Mouse (Mus musculus) CH12.LX (cell line): Measurements from ENCODE around the gene Lpcat2b. TPM values are rescaled to one million over a fixed set of nuclear protein-coding genes. Genes with fewer than 3 reads are reported as not detected.

Source experiments
- DNase-seq: peaks from one replicate; pipeline ENCODE4 v3.0.0-alpha.2; 2013; ENCODE audit errors: extremely low read depth
- H3K27ac ChIP-seq: 2 replicates; pipeline ENCODE4 v1.5.1; 2012; ENCODE audit warnings: low read depth, mild to moderate bottlenecking, control low read depth, moderate library complexity; ENCODE audit not compliant: insufficient read depth
- H3K27me3 ChIP-seq: replicated peaks from 2 replicates; pipeline ENCODE3; 2012; ENCODE audit warnings: inconsistent platforms
- H3K36me3 ChIP-seq, 2 experiments: replicated peaks in 1 of 2; 2 replicates each; pipeline versions ENCODE3 to v1.6.1; 2012; ENCODE audit warnings: inconsistent platforms in 1 of 2, low read length in 1 of 2, mild to moderate bottlenecking in 1 of 2, mixed read lengths in 1 of 2, moderate library complexity in 1 of 2; ENCODE audit not compliant: control insufficient read depth in 1 of 2, insufficient read depth in 1 of 2
- H3K4me1 ChIP-seq, 2 experiments: 2 replicates each; pipeline ENCODE4 v1.6.1; 2012; ENCODE audit warnings: inconsistent platforms in 1 of 2, moderate library complexity in 1 of 2; ENCODE audit not compliant: insufficient read depth in 2 of 2, control insufficient read depth in 1 of 2
- H3K4me2 ChIP-seq: 2 replicates; pipeline ENCODE4 v1.6.1; 2012; ENCODE audit warnings: low read depth, mild to moderate bottlenecking, control low read depth; ENCODE audit not compliant: poor library complexity, insufficient read depth, severe bottlenecking
- H3K4me3 ChIP-seq, 3 experiments: fragments of 150-350 bp in 1 of 3; sonication (generic) in 1 of 3; replicated peaks in 1 of 3; 2 replicates each; pipeline versions ENCODE3 to v1.5.1; 2011 to 2012; ENCODE audit warnings: low read depth in 2 of 3, low read length in 2 of 3, mild to moderate bottlenecking in 2 of 3, moderate library complexity in 2 of 3, control low read depth in 1 of 3, improper control_type of control experiment in 1 of 3, inconsistent platforms in 1 of 3, mixed read lengths in 1 of 3; ENCODE audit not compliant: poor library complexity in 1 of 3
- H3K79me2 ChIP-seq: replicated peaks from 2 replicates; pipeline ENCODE4 v1.6.1; 2012; ENCODE audit warnings: mild to moderate bottlenecking, moderate library complexity; ENCODE audit not compliant: control insufficient read depth, poor library complexity, insufficient read depth, severe bottlenecking; ENCODE audit errors: extremely low read depth
- H3K9ac ChIP-seq: 2 replicates; pipeline ENCODE4 v1.6.1; 2012; ENCODE audit warnings: low read depth, mild to moderate bottlenecking, control low read depth, moderate library complexity; ENCODE audit not compliant: insufficient read depth
- H3K9me3 ChIP-seq: replicated peaks from 2 replicates; pipeline ENCODE3; 2012; ENCODE audit warnings: low read length, inconsistent platforms, mixed read lengths
- CHD2 ChIP-seq: IDR thresholded peaks from 2 replicates; pipeline ENCODE4 v1.6.1; 2011; ENCODE audit warnings: low read length, improper control_type of control experiment
- CTCF ChIP-seq, 2 experiments: IDR thresholded peaks in 1 of 2; conservative IDR thresholded peaks in 1 of 2; 2 replicates each; pipeline ENCODE4 v1.5.1; 2011 to 2012; ENCODE audit warnings: low read depth in 2 of 2, low read length in 2 of 2, improper control_type of control experiment in 1 of 2, inconsistent platforms in 1 of 2, mild to moderate bottlenecking in 1 of 2, moderate library complexity in 1 of 2
- ELF1 ChIP-seq: IDR thresholded peaks from 2 replicates; pipeline ENCODE4 v1.6.1; 2014; ENCODE audit warnings: low read depth, mild to moderate bottlenecking, inconsistent platforms, low read length, improper control_type of control experiment
- EP300 ChIP-seq: IDR thresholded peaks from 2 replicates; pipeline ENCODE4 v1.6.1; 2011; ENCODE audit warnings: low read length, improper control_type of control experiment
- JUN ChIP-seq: IDR thresholded peaks from 2 replicates; pipeline ENCODE4 v1.6.1; 2011; ENCODE audit warnings: low read depth, mild to moderate bottlenecking, low read length, improper control_type of control experiment, moderate library complexity; ENCODE audit not compliant: insufficient read depth
- MAZ ChIP-seq: IDR thresholded peaks from 2 replicates; pipeline ENCODE4 v1.6.1; 2012; ENCODE audit warnings: low read depth, mild to moderate bottlenecking, inconsistent platforms, low read length, improper control_type of control experiment, moderate library complexity
- MEF2A ChIP-seq: IDR thresholded peaks from 2 replicates; pipeline ENCODE4 v1.6.1; 2014; ENCODE audit warnings: low read depth, mild to moderate bottlenecking, inconsistent platforms, low read length, improper control_type of control experiment, borderline replicate concordance
- MYC ChIP-seq: IDR thresholded peaks from 2 replicates; pipeline ENCODE4 v1.6.1; 2011; ENCODE audit warnings: low read depth, mild to moderate bottlenecking, improper control_type of control experiment, low read length
- PAX5 ChIP-seq: IDR thresholded peaks from 2 replicates; pipeline ENCODE4 v1.6.1; 2012; ENCODE audit warnings: low read length, inconsistent platforms, mixed read lengths
- SIN3A ChIP-seq: IDR thresholded peaks from 2 replicates; pipeline ENCODE4 v1.6.1; 2012; ENCODE audit warnings: low read length, improper control_type of control experiment, inconsistent platforms
- TBP ChIP-seq: conservative IDR thresholded peaks from 2 replicates; pipeline ENCODE4 v1.6.1; 2011; ENCODE audit warnings: low read depth, low read length, improper control_type of control experiment
- TCF12 ChIP-seq: IDR thresholded peaks from 2 replicates; pipeline ENCODE4 v1.6.1; 2014; ENCODE audit warnings: low read depth, mild to moderate bottlenecking, inconsistent platforms, low read length, improper control_type of control experiment
- ZC3H11A ChIP-seq: IDR thresholded peaks from 2 replicates; pipeline ENCODE4 v1.6.1; 2012; ENCODE audit warnings: low read depth, mild to moderate bottlenecking, inconsistent platforms, low read length, improper control_type of control experiment
- ZNF384 ChIP-seq: IDR thresholded peaks from 2 replicates; pipeline ENCODE4 v1.6.1; 2012; ENCODE audit warnings: low read depth, low read length, improper control_type of control experiment, inconsistent platforms
- dilution Hi-C: fragments of 300-500 bp; cut with MboI; formaldehyde crosslinking; loops from 2 replicates; pipeline ENCODE4 v1.14.3; 2020; ENCODE audit warnings: low sequenced_read_pairs; ENCODE audit not compliant: extremely low pct_unique_long_range_greater_than_20kb, extremely low pct_ligation_motif_present
- in situ Hi-C: fragments of 300-500 bp; cut with MboI; formaldehyde crosslinking; loops from 3 replicates; pipeline ENCODE4 v1.14.3; 2019; ENCODE audit warnings: low sequenced_read_pairs, low pct_ligation_motif_present, low pct_unique_long_range_greater_than_20kb, mixed read lengths
- polyA plus RNA-seq: library from polyadenylated mRNA; unstranded; fragments of >175 nt; gene quantifications from 2 replicates; pipeline ENCODE4 v1.2.1, GENCODE M21; 2012; ENCODE audit warnings: low read depth; ENCODE audit not compliant: insufficient read length
- total RNA-seq, 2 experiments: library from RNA; depleted of rRNA; stranded (reverse); fragments of 300-350 nt in 1 of 2; fragments of >200 nt in 1 of 2; gene quantifications; 2 replicates each; pipeline ENCODE4 v1.2.3; 2012 to 2014

The Lpcat2b gene
- total and polyA plus RNA-seq, 3 experiments = not detected

DNA sequence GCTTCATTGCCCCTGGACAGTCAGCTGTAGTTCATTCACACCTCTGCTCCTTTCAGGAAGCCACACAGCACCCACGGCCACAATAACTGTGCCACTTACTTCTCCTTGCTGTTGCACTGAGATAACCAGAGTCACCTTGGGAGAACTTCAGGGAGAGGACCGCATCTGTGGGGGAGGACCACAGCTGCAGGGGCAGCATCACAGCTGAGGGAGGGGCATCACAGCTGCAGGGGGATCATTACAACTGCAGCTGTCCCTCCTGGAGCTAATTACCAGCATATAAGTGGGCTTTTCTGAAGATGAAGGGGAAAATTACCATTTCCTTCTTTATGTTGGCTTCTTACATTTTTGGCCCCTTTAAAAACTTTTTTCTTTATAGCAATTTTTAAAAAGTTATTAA lies 36.9 kb upstream of the Lpcat2b start (continued):
- TF ChIP-seq MYC (no peak), TBP (no peak)

DNA sequence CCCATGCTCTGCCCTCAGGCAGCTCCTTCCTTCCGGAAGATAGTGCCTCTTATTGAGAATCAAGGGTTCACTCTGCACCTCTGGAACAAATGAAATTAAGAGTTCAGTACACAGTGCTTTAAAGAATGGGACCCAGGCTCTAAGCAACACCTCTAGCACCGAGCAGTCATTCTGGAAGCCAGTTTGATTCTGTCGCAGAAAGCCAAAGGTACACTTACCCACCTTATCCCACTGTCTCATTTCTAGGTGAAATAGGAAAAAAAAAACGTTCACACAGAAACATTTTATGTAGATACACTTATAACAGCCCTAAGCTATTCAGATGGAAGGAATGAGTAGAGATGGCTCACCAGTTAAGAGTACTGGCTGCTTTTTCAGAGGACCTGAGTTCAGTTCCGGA lies 28.9 kb upstream of the Lpcat2b start, which contains the start of gene Ephx4:
Ephx4 (plus strand) TSS at position 301 of the 400 bp plus-strand sequence.
- no peaks in the 10 kb centered on the region for H3K27me3 ChIP-seq
- no peak for DNase-seq
- no peak within 1 kb of the TSS for H3K27ac ChIP-seq
- no peaks in the 10 kb centered on the region for H3K36me3 ChIP-seq
- H3K4me1 ChIP-seq = no peaks in the 10 kb centered on the region
- H3K79me2 ChIP-seq = no peaks in the 10 kb centered on the region
- TF ChIP-seq CTCF (conservative IDR thresholded peaks at IDR 0.05 in 1 of 2, IDR thresholded peaks at IDR 0.05 in 1 of 2; ENCODE audit: low read depth in 2 of 2, low read length in 2 of 2) = no peak
- TF ChIP-seq, all 38 proteins: peak for 0
- peak within 1 kb of the TSS in 1 of 3 experiments; percentile 59 for H3K4me3 ChIP-seq
- H3K9me3 ChIP-seq = no peaks in the 10 kb centered on the region
- in situ Hi-C loops (no loop called here), dilution Hi-C loops (no loop called here)
- H3K9ac ChIP-seq = peak within 1 kb of the TSS; percentile 44
- H3K4me2 ChIP-seq = peak within 1 kb of the TSS; percentile 48

DNA sequence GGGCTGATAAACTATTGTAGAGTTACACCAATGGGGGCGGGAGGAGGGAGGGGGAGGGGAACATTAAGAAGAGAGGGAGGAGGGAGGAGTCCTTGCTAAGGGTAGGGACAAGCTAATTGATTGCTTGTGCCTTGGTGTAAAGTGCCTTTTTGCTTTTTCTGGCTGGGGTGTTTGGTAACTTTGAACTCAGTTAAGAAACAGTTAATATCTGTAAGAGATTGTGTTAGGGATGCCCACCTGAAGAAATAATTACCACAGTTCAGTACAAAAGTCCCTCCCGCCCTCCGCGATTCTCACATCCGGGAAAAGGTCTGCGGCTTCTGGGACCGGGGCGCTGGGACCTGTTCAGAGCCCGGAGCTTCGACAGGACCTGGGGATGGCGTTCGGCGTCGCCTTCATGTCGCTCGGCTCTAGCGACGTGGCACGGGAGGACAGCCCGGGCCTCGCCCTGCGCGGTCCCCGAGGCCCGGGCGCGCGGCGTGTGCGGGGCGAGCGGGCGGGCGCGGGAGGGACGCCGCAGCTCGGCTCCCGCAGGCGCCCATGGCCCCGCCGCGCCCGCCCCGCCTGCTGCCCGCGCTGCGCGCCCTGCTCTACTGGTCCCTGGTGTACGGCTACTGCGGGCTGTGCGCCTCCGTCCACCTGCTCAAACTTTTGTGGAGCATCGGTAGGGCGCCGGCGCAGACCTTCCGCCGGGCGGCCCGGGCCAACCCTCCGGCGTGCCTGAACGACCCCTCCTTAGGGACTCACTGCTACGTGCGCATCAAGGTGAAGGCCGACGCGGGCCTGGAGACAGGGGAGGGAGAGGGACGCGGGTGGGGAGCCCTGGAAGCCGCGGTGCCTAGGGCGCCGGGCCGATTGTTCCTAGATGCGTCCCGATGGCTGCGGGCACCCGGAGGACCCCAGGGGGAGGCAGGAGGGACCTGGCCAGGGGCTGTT lies 28.1 kb upstream of the Lpcat2b start:
- no peaks in the 10 kb centered on the region for H3K79me2 ChIP-seq
- no peak for TF ChIP-seq ELF1
- TF ChIP-seq MEF2A = no peak
- no peak for TF ChIP-seq PAX5
- no peak for TF ChIP-seq TCF12
- TF ChIP-seq SIN3A = no peak
- no peak for TF ChIP-seq ZNF384
- TF ChIP-seq JUN = no peak
- no peak for TF ChIP-seq EP300
- no peak for TF ChIP-seq MAZ
- TF ChIP-seq CHD2 = no peak
- TF ChIP-seq ZC3H11A = no peak
- TF ChIP-seq CTCF (conservative IDR thresholded peaks at IDR 0.05 in 1 of 2, IDR thresholded peaks at IDR 0.05 in 1 of 2; ENCODE audit: low read depth in 2 of 2, low read length in 2 of 2) = no peak
- no peaks in the 10 kb centered on the region for H3K9me3 ChIP-seq
- no peak overlapping the region for H3K27ac ChIP-seq
- in situ Hi-C loops = no loop called here
- peak overlapping the region; percentile 44 for H3K9ac ChIP-seq
- H3K4me3 ChIP-seq = peak overlapping the region in 1 of 3 experiments; percentile 59
- dilution Hi-C loops = no loop called here
- H3K4me1 ChIP-seq = no peaks in the 10 kb centered on the region
- no peaks in the 10 kb centered on the region for H3K27me3 ChIP-seq
- no peaks in the 10 kb centered on the region for H3K36me3 ChIP-seq
- peak overlapping the region; percentile 48 for H3K4me2 ChIP-seq
- no peak for DNase-seq
